Mouse (Mus musculus) embryonic stem cell, embryonic (primary cell): ENCODE data around the gene Sh3d19.
"Not testable (repeated sequence)": the region's sequence is repeated elsewhere in the genome, so short reads cannot be mapped to it uniquely, and the experiment has no call there.

Experiments
- CTCF ChIA-PET, 4 experiments: fragments of 300-600 bp in 2 of 4; fragments of 350-600 bp in 2 of 4; sonication (Branson Sonifier 250); formaldehyde crosslinking; loops; one replicate each; lab custom pipeline; 2022; ENCODE audit warnings: inconsistent platforms in 2 of 4; lab: Charles Lee
- POLR2A ChIA-PET, 4 experiments: fragments of 300-600 bp in 2 of 4; fragments of 350-600 bp in 2 of 4; sonication (Branson Sonifier 250); formaldehyde crosslinking; loops; one replicate each; lab custom pipeline; 2022; ENCODE audit warnings: antibody characterized with exemption in 4 of 4, inconsistent platforms in 1 of 4; lab: Charles Lee

The Sh3d19 gene

GRCm38 (mm10) chr3:86087872-86088271, 117.0 kb downstream of the Sh3d19 start:
- ChIA-PET CTCF (interaction anchor here in 2 of 4 experiments (0.6 kb wide), 2 partner anchors 19 to 602 kb away, joined by 3 to 4 read pairs; no protein-coding TSS in a partner anchor), POLR2A (interaction anchor here in 2 of 4 experiments (0.6 to 1.0 kb wide), 2 partner anchors 9 to 13 kb away, joined by 3 read pairs; no protein-coding TSS in a partner anchor)

- ChIA-PET CTCF (interaction anchor here in 1 of 4 experiments (0.7 kb wide), 1 partner anchor 10 kb away, joined by 3 read pairs; no protein-coding TSS in a partner anchor), POLR2A (interaction anchor here in 1 of 4 experiments (0.9 kb wide), 1 partner anchor 10 kb away, joined by 3 read pairs; no protein-coding TSS in a partner anchor)
Observed at GRCm38 (mm10) chr3:86093213-86093845, 122.4 kb downstream of the Sh3d19 start.

- ChIA-PET POLR2A (interaction anchor here in 1 of 4 experiments (0.7 to 0.9 kb wide), 2 partner anchors 10 to 140 kb away, joined by 3 read pairs; no protein-coding TSS in a partner anchor), CTCF (no interaction called here)
Observed at GRCm38 (mm10) chr3:86093907-86094306, 123.0 kb downstream of the Sh3d19 start.

- CTCF ChIA-PET, result interaction anchor here in 1 of 4 experiments (0.5 kb wide), 1 partner anchor 1389 kb away, joined by 4 read pairs; no protein-coding TSS in a partner anchor
- POLR2A ChIA-PET, result interaction anchor here in 1 of 4 experiments (1.2 kb wide), 1 partner anchor 12 kb away, joined by 3 read pairs; no protein-coding TSS in a partner anchor
Observed at GRCm38 (mm10) chr3:86101956-86102355, 131.0 kb downstream of the Sh3d19 start.

- CTCF ChIA-PET, result interaction anchor here in 3 of 4 experiments (0.5 to 0.7 kb wide), 5 partner anchors 11 to 1773 kb away, joined by 3 to 8 read pairs (median 5); no protein-coding TSS in a partner anchor
- POLR2A ChIA-PET, result interaction anchor here in 2 of 4 experiments (0.5 to 1.6 kb wide), 5 partner anchors 10 to 134 kb away, joined by 3 to 4 read pairs (median 3); no protein-coding TSS in a partner anchor
Observed at GRCm38 (mm10) chr3:86103449-86104291, 132.8 kb downstream of the Sh3d19 start.

- CTCF ChIA-PET, result not testable (repeated sequence)
- POLR2A ChIA-PET, result interaction anchor here in 2 of 4 experiments (0.6 to 1.1 kb wide), 2 partner anchors 22 to 214 kb away, joined by 3 read pairs; no protein-coding TSS in a partner anchor
Observed at GRCm38 (mm10) chr3:86104433-86104832, 133.5 kb downstream of the Sh3d19 start.

GRCm38 (mm10) chr3:86104909-86105308, 134.0 kb downstream of the Sh3d19 start:
- POLR2A ChIA-PET, result interaction anchor here in 2 of 4 experiments (0.6 to 1.1 kb wide), 2 partner anchors 21 to 213 kb away, joined by 3 read pairs; no protein-coding TSS in a partner anchor

GRCm38 (mm10) chr3:86106086-86106632, 135.2 kb downstream of the Sh3d19 start:
- POLR2A ChIA-PET, result interaction anchor here in 1 of 4 experiments (0.6 to 2.2 kb wide), 6 partner anchors 10 to 702 kb away, joined by 3 to 13 read pairs (median 7); no protein-coding TSS in a partner anchor

More at GRCm38 (mm10) chr3:86104909-86105308, 134.0 kb downstream of the Sh3d19 start:
- CTCF ChIA-PET, result no interaction called here

GRCm38 (mm10) chr3:86107637-86108539, 137.0 kb downstream of the Sh3d19 start:
- CTCF ChIA-PET, result interaction anchor here in 1 of 4 experiments (0.6 to 2.0 kb wide), 3 partner anchors 22 to 177 kb away, joined by 4 to 5 read pairs (median 4); no protein-coding TSS in a partner anchor
- POLR2A ChIA-PET, result interaction anchor here in 3 of 4 experiments (0.7 to 2.7 kb wide), 12 partner anchors 9 to 534 kb away, joined by 3 to 13 read pairs (median 4); partner anchors contain the start of gene Gatb (in 1 of the 3)

More at GRCm38 (mm10) chr3:86106086-86106632, 135.2 kb downstream of the Sh3d19 start:
- CTCF ChIA-PET, result no interaction called here

- ChIA-PET CTCF (interaction anchor here in 1 of 4 experiments (1.2 to 2.0 kb wide), 2 partner anchors 21 to 39 kb away, joined by 4 to 5 read pairs; no protein-coding TSS in a partner anchor), POLR2A (interaction anchor here in 2 of 4 experiments (1.0 to 2.7 kb wide), 10 partner anchors 9 to 534 kb away, joined by 3 to 11 read pairs (median 3); partner anchors contain the start of gene Gatb (in 1 of the 2))
Observed at GRCm38 (mm10) chr3:86108576-86108975, 137.7 kb downstream of the Sh3d19 start.

GRCm38 (mm10) chr3:86109099-86109498, 138.2 kb downstream of the Sh3d19 start:
- ChIA-PET POLR2A (interaction anchor here in 3 of 4 experiments (1.1 to 2.7 kb wide), 12 partner anchors 9 to 535 kb away, joined by 3 to 11 read pairs (median 4); partner anchors contain the start of genes Gatb (in 1 of the 3) and Prss48 (in 1 of the 3)), CTCF (interaction anchor here in 2 of 4 experiments (1.0 to 1.2 kb wide), 2 partner anchors 39 to 61 kb away, joined by 4 read pairs; no protein-coding TSS in a partner anchor)

- CTCF ChIA-PET, result interaction anchor here in 3 of 4 experiments (0.6 to 1.0 kb wide), 4 partner anchors 62 to 1188 kb away, joined by 3 to 4 read pairs (median 3); no protein-coding TSS in a partner anchor
Observed at GRCm38 (mm10) chr3:86110077-86110476, 139.2 kb downstream of the Sh3d19 start.

GRCm38 (mm10) chr3:86112766-86113165, 141.9 kb downstream of the Sh3d19 start:
- POLR2A ChIA-PET, result interaction anchor here in 1 of 4 experiments (1.1 kb wide), 1 partner anchor 9 kb away, joined by 3 read pairs; no protein-coding TSS in a partner anchor

More at GRCm38 (mm10) chr3:86110077-86110476, 139.2 kb downstream of the Sh3d19 start:
- POLR2A ChIA-PET, result interaction anchor here in 2 of 4 experiments (0.6 to 2.7 kb wide), 8 partner anchors 9 to 1561 kb away, joined by 3 to 11 read pairs (median 4); partner anchors contain the start of genes Prss48 (in 1 of the 2) and Rps3a1 (in 1 of the 2)

GRCm38 (mm10) chr3:86114659-86115338, 143.9 kb downstream of the Sh3d19 start:
- CTCF ChIA-PET, result no interaction called here
- POLR2A ChIA-PET, result interaction anchor here in 1 of 4 experiments (1.0 to 1.2 kb wide), 2 partner anchors 9 to 10 kb away, joined by 3 to 5 read pairs; no protein-coding TSS in a partner anchor

More at GRCm38 (mm10) chr3:86112766-86113165, 141.9 kb downstream of the Sh3d19 start:
- CTCF ChIA-PET, result interaction anchor here in 1 of 4 experiments (0.6 kb wide), 1 partner anchor 10 kb away, joined by 3 read pairs; no protein-coding TSS in a partner anchor

- POLR2A ChIA-PET, result interaction anchor here in 2 of 4 experiments (0.6 to 2.5 kb wide), 8 partner anchors 9 to 574 kb away, joined by 3 to 7 read pairs (median 4); no protein-coding TSS in a partner anchor
- CTCF ChIA-PET, result interaction anchor here (0.6 to 1.4 kb wide), 21 partner anchors 13 to 1124 kb away, joined by 3 to 23 read pairs (median 3); partner anchors contain the start of gene Prss48 (in 1 of the 4)
Observed at GRCm38 (mm10) chr3:86116951-86117350, 146.0 kb downstream of the Sh3d19 start.
